Mouse (Mus musculus) embryonic fibroblast, embryonic 13.5 days (primary cell): ENCODE results near the gene Sp6.

Experiments
- CTCF ChIP-seq: IDR thresholded peaks from 2 replicates; pipeline ENCODE4 v1.5.1; 2011; ENCODE audit warnings: mild to moderate bottlenecking, control low read depth, low read length, moderate library complexity, borderline replicate concordance; ENCODE audit not compliant: insufficient read depth
- POLR2A ChIP-seq: IDR thresholded peaks from 2 replicates; pipeline ENCODE4 v1.6.1; 2011; ENCODE audit warnings: low read depth, mild to moderate bottlenecking, control low read depth, low read length, moderate library complexity

DNA sequence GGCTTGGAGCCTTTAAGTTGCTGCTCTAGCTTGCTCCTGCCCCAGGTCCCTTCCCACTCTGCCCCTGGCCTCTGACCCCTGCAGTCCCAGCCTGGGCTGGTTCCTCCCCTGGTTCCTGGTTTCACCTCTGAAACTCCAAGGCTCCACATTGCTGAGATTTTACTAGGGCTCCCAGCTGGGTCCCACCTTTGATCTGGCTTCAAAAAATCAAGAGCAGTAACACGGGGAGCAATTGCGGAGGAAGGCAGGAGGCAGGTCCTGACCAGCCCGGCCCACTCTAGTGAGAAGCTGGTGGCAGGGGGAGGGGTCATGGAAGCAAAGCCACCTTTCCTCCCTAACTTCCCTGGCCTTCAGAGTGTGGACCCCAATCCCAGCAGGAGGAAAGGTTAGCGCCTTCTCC is 28.3 kb upstream of the Sp6 start:
- TF ChIP-seq CTCF, result no peak
- no peak for TF ChIP-seq POLR2A
